Mouse (Mus musculus): ENCODE data around the gene Smg1. TPM values are rescaled to one million over a fixed set of nuclear protein-coding genes. Genes with fewer than 3 reads are reported as not detected.
A peak's percentile ranks its signal among the peaks of the same experiment; 100 is the strongest.

The Smg1 gene
- total and polyA plus RNA-seq, 3 experiments, result 16.1 to 35.0 (median 29.2) TPM

DNA sequence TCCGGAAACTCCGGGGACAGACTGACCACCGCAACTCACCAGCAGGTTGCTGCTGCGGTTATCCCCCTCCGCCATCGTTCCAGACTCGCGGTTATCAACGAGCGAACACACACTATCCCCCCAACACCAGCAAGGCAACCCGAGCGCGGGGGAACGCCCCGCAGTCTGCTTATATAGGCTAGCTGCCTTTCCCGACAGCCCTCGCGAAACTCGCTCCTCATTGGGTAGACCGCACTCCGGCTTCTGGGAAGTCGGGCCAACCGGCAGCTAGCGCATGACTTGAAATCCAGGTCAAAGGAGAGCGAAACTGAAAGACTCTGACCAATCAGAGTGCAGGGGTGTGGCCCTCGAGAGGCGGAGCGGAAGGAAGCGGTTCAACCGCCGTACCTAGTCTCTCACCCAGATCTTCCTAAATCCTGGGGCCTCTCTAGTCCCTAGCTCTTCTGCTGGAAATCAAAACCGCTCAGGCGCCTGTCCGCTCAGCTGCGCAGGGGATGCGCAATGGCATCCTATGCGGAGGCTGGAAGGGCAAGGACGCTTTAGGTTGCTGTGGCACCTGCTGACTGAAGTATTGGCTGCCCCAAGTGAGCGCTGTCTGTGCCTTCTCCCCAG lies 113.9 kb downstream of the Smg1 start, which contains the start of gene Arl6ip1:
Arl6ip1 (minus strand) TSS at position 233 of the 612 bp plus-strand sequence.
- peak within 1 kb of the TSS; percentile 76 for H3K4me2 ChIP-seq (ENCODE audit: insufficient read depth, low read depth, poor library complexity, severe bottlenecking)
- in situ Hi-C loops (cut with MboI; ENCODE audit: low pct_ligation_motif_present, low pct_unique_long_range_greater_than_20kb, low sequenced_read_pairs) (loop anchor here (10.0 kb wide), 1 partner anchor 165 kb away; no protein-coding TSS in a partner anchor), dilution Hi-C loops (cut with MboI; ENCODE audit: extremely low pct_ligation_motif_present, extremely low pct_unique_long_range_greater_than_20kb, low sequenced_read_pairs) (no loop called here)
- TF ChIP-seq ETS1 (conservative IDR thresholded peaks at IDR 0.05; ENCODE audit: low read depth, low read length) (peak; percentile 22; the same call in 1 of the 2 replicates), TCF12 (IDR thresholded peaks at IDR 0.05; ENCODE audit: low read depth, low read length) (peak; percentile 89), KAT2A (IDR thresholded peaks at IDR 0.05; ENCODE audit: insufficient replicate concordance, low read length) (peak; percentile 56; the same call in 1 of the 2 replicates), POLR2A (IDR thresholded peaks at IDR 0.05; ENCODE audit: low read depth, low read length) (peak; percentile 100), EP300 (IDR thresholded peaks at IDR 0.05; ENCODE audit: low read length) (no peak; the same call in 1 of the 2 replicates), IRF4 (IDR thresholded peaks at IDR 0.05; ENCODE audit: low read depth, low read length) (peak; percentile 66), RCOR1 (conservative IDR thresholded peaks at IDR 0.05; ENCODE audit: low read depth, low read length) (peak; percentile 34; the same call in 1 of the 2 replicates), PAX5 (IDR thresholded peaks at IDR 0.05; ENCODE audit: low read length) (no peak), E2F4 (IDR thresholded peaks at IDR 0.05; ENCODE audit: insufficient replicate concordance, low read depth, low read length) (0 out of 2 replicates have a peak, but pooled peaks have one; percentile 32), SIN3A (IDR thresholded peaks at IDR 0.05; ENCODE audit: low read length) (peak; percentile 92), USF1 (IDR thresholded peaks at IDR 0.05; ENCODE audit: low read depth, low read length) (no peak), UBTF (IDR thresholded peaks at IDR 0.05; ENCODE audit: low read depth, low read length) (0 out of 2 replicates have a peak, but pooled peaks have one; percentile 31), MXI1 (IDR thresholded peaks at IDR 0.05; ENCODE audit: low read depth, low read length) (peak; percentile 54; the same call in 1 of the 2 replicates), SMC3 (IDR thresholded peaks at IDR 0.05; ENCODE audit: low read depth, low read length) (no peak), RAD21 (IDR thresholded peaks at IDR 0.05; ENCODE audit: low read depth, low read length) (no peak), NELFE (IDR thresholded peaks at IDR 0.05; ENCODE audit: low read depth, low read length) (peak; percentile 100), POLR2AphosphoS2 (IDR thresholded peaks at IDR 0.05; ENCODE audit: low read depth, low read length) (peak; percentile 99), JUND (conservative IDR thresholded peaks at IDR 0.05; ENCODE audit: low read depth, low read length) (no peak), HCFC1 (IDR thresholded peaks at IDR 0.05; ENCODE audit: low read depth, low read length) (peak; percentile 72), MEF2A (IDR thresholded peaks at IDR 0.05; ENCODE audit: borderline replicate concordance, low read depth, low read length) (no peak; the same call in 1 of the 2 replicates), ELF1 (IDR thresholded peaks at IDR 0.05; ENCODE audit: low read depth, low read length) (peak; percentile 84), MAX (IDR thresholded peaks at IDR 0.05; ENCODE audit: low read length) (peak; percentile 39; the same call in 1 of the 2 replicates), TBP (conservative IDR thresholded peaks at IDR 0.05; ENCODE audit: low read depth, low read length) (peak; percentile 98), NRF1 (IDR thresholded peaks at IDR 0.05; ENCODE audit: low read depth, low read length) (peak; percentile 71), GABPA (IDR thresholded peaks at IDR 0.05; ENCODE audit: insufficient replicate concordance, low read depth, low read length) (no peak), ZMIZ1 (IDR thresholded peaks at IDR 0.05; ENCODE audit: low read depth, low read length) (peak; percentile 99), JUN (IDR thresholded peaks at IDR 0.05; ENCODE audit: insufficient read depth, low read depth, low read length) (no peak), ZKSCAN1 (IDR thresholded peaks at IDR 0.05; ENCODE audit: borderline replicate concordance, low read depth, low read length) (no peak), BHLHE40 (IDR thresholded peaks at IDR 0.05; ENCODE audit: low read depth, low read length) (no peak), CHD2 (IDR thresholded peaks at IDR 0.05; ENCODE audit: low read length) (peak; percentile 82), MYC (IDR thresholded peaks at IDR 0.05; ENCODE audit: low read depth, low read length) (peak; percentile 61; the same call in 1 of the 2 replicates), MAZ (IDR thresholded peaks at IDR 0.05; ENCODE audit: low read depth, low read length) (peak; percentile 61; the same call in 1 of the 2 replicates)
- no peaks in the 10 kb centered on the region for H3K27me3 ChIP-seq (replicated peaks)
- H3K4me1 ChIP-seq (ENCODE audit: control insufficient read depth in 1 of 2, insufficient read depth in 2 of 2), result peaks cover 0 to 31% of the 10 kb centered on the region in 2 experiments; a peak in 2 of 4 replicates
- H3K27ac ChIP-seq (ENCODE audit: insufficient read depth, low read depth), result peak within 1 kb of the TSS; percentile 80
- peaks cover 38% of the 10 kb centered on the region for H3K79me2 ChIP-seq (replicated peaks; ENCODE audit: control insufficient read depth, extremely low read depth, insufficient read depth, poor library complexity, severe bottlenecking)
- no peaks in the 10 kb centered on the region for H3K9me3 ChIP-seq (replicated peaks; ENCODE audit: low read length)
- H3K36me3 ChIP-seq (replicated peaks in 1 of 2; ENCODE audit: control insufficient read depth in 1 of 2, insufficient read depth in 1 of 2, low read length in 1 of 2), result peaks cover 12 to 20% of the 10 kb centered on the region in 2 experiments
- peak; percentile 99 for DNase-seq (ENCODE audit: extremely low read depth)
- H3K9ac ChIP-seq (ENCODE audit: insufficient read depth, low read depth), result peak within 1 kb of the TSS; percentile 79
- peak within 1 kb of the TSS; percentile 80 to 95 (median 86) for H3K4me3 ChIP-seq (replicated peaks in 1 of 3; ENCODE audit: low read depth in 2 of 3, low read length in 2 of 3, poor library complexity in 1 of 3)
